Mouse (Mus musculus) thymus, postnatal 36 days (tissue): ENCODE results near the gene Sipa1l2.

Source experiments
- DNase-seq, 2 experiments: peaks; one replicate each; pipeline ENCODE4 v3.0.0; 2022; ENCODE audit warnings: mixed read lengths in 2 of 2

Gene Sipa1l2

GRCm38 (mm10) chr8:125576127-125576526 lies 6.5 kb upstream of the Sipa1l2 start:
- DNase-seq: no peak

GRCm38 (mm10) chr8:125574280-125574679 lies 4.7 kb upstream of the Sipa1l2 start:
- DNase-seq: no peak

DNA sequence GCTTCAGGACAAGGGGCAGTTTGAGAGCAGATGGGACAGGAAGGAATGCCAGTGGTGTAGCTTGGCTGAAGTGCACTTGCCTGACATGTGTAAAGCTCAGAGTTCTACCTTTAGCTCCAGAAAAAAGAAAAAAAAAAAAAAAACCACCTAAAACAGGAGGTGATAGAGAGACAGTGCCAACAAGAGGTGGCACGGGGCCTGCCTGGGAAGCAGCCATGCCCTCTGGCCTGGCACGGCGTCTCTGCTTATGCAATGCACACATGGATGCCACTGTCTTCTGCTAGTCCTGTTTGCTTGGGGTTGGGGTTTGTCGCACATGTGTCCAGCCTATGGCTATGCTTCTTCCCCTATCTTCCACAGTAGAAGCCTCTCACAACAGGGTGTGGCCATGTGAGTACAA lies 2.6 kb upstream of the Sipa1l2 start:
- DNase-seq: no peak

DNA sequence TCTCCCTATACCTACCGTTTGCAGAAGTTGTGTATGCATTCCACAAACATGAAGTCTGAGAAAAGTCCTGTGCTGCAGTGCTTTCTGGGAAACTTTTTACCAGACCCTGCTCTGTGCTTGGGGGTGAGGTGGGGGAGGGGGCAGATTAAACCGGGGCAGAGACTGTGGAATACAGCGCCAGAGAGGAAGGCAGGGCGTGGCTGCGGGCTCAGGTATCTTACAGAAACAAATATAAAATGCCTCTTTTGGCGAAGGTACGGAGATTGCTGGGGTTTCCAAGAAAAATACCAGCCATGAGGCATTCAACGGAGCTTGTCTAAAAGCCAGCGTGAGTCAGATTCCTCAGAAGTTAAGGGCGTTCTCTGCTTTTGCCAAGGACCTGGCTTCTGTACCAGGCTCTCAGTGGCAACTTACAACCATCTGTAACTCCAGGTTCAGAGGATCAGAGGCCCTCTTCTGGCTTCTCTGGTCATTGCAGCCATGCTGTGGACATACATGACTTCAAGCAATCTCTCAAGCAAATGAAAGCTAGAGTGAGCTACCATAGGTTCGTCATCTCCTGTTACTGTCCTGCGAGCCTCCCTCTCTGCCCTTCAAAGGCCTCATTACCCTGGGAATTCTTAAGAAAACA lies 1.3 kb upstream of the Sipa1l2 start:
- DNase-seq: peak; percentile 44 to 48

DNA sequence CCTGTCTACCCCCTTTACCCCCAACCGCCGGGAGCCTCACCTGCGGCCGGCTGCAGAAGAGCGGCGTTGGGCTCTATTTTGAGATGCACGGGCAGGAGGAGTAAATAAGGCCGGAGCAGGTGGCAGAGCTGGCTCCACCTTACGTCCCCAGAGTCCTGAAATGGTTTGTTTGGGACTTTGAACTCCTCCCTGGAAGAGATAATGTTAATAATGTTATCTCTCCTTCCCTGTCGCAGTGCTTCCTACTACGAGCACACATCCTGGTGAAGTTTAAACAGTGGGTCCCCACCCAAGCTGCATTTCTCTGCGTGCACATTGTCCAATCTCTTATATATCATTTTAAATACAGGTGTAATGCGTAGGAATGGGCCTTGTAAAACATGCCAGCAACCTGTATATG lies 781 bp upstream of the Sipa1l2 start:
- DNase-seq: no peak

GRCm38 (mm10) chr8:125568851-125569532 lies 616 bp downstream of the Sipa1l2 start:
- no peak for DNase-seq

- DNase-seq: no peak
Measured at GRCm38 (mm10) chr8:125568421-125568850, 1.2 kb downstream of the Sipa1l2 start.

DNA sequence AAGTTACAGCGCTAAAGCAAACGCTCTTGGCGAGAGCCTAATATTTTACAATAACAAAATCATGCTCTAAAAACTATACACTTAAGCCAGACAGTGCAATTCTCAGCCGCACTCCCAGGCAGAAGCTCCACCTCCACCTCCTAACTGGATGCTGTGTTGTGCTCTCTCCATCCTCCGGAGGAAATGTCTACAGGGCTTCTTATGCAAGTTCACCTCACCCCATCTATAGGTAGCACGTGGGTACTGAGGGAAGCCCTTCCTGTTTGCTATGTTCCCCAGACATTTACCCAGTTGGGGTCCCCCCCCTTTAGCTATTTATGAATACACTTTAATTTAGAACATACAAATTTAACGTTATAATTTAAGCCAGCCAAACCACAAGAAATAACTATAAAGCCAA lies 2.0 kb downstream of the Sipa1l2 start:
- DNase-seq: peak; percentile 36 to 55

- no peak for DNase-seq
Measured at GRCm38 (mm10) chr8:125562878-125563277, 6.7 kb downstream of the Sipa1l2 start.

DNA sequence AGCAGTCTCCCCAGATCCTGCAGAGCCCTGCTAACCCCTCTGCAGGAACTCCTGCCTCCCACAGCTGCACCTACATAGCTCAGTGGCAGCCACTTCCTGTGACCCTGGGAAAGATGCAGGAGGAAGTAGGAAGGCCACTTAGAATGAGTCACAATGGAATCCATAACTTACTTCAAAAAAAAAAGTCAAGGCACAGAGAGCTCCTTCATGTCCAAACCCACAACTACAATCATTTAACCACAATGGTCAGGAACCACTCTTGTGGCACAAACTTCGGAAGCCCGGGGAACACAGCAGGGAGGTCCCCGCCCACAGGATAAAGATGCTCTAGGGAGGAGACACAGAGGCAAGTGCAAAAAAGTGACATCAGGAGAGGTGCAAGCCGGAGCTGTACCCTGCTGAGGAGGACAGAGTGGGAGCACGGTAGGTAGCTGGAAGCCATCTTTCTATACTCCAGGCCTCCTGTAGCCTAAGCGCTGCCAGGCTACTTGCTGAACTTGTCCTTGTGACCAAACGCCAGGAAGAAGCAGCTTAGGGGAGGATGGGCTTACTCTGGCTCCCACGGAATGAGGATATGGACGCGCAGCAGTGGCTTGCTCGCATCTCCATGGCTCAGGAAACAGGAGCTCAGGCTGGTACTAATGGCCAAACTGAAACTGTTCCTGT lies 8.7 kb downstream of the Sipa1l2 start:
- peak; percentile 15 to 32 for DNase-seq

DNA sequence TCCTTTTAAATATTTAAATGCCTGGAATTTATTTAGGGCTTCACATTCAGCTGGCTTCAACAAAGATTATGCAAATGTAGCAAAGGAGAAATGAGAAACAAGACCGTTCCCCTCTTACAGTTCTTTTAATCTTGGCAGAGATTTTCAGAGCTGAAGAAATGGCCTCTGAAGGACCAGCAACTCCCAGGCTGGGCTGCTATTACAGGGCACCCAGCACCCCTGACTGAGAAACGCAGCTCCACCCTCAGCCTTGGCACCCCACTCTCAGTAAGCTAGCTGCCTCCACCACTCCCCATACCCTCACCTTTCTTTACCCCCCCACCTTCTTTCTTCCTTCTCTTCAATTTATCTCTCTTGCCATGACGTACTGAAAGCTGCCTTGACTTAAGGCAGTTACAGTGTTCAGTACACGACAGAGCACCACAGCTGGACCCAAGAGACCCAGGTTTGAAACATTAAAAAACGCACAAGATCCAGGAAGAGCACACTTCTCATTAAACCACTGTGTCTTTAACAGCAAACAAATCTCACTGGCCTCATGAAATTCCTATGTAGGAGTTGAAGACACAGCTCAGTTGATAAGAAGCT lies 10.4 kb downstream of the Sipa1l2 start:
- DNase-seq: no peak

DNA sequence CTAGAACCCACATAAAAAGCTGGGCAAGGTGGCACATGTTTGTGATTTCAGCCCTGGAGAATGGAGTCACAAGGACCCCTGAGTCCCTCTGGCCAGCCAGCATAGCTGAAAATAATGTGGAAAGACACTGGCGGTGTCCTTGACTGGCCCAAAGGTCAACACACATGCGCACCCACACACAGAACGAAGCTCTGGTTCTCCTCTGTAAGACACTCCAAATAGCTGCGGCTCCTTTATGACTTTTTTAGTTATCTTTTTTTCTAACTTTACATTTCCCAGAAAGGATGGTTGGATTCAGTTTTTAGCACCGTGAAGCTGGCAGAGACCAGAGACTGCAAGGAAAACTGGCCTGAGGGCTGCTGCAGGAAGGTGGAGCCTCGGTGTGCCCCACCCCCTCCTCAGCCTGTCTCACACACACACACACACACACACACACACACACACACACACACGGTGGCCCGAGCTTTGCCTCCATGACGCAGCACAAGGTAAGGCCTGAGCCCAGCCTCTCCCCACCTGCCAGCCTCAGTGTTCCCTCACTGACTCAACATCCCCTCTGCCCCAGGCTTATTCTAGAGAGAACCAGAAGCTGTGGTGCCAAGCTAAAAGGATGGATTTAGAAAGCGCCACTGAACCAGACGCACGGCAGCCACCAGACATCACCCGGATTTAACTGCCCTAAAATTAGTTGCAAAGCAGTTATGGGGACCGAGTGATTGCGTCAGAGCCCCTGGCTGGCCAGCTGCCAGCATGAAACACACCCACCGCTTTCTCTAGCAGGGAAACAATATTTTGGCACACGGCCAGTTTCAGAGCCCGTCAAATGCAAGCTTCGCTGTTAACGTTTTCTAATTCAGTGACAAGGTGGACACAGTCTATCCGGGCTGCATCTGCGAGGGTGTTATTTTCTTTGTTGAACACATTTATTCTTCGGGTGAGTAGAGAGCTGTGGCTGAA lies 11.2 kb downstream of the Sipa1l2 start:
- peak; percentile 61 to 65 for DNase-seq

DNA sequence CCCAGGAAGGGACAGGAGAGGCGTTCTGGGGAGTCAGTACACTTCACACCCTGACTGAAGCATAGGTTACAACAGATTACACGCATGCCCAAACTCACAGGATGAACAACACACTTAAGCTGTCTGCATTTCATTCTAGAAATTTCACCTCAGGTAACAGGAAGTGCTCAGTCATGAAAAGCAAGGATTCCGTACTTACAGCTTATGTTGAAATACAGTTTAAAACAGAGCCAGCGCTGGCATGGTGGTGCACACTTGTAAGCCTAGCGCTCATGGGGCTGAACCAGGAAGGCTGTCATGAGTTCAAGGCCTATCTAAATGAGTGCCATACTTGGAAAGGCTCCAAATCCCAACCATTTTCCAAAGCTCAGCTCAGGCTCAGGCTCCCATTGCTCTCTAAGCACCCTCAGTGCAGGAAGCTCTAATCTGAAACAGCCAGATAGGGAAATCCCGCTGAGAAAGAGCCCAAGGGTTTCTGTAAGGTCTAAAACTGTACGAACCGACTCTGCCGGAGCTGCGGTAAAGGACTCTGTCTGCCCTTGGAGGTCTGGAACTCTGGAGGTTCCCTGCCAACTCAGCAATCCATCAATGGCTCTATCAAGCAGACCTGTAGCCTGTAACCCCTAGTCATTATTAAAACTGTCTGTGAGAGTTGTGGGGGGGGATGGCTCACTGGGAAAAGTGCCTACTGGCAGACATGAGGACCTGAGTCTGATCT lies 12.1 kb downstream of the Sipa1l2 start:
- no peak for DNase-seq

- DNase-seq: no peak
Measured at GRCm38 (mm10) chr8:125556706-125557105, 12.9 kb downstream of the Sipa1l2 start.

DNA sequence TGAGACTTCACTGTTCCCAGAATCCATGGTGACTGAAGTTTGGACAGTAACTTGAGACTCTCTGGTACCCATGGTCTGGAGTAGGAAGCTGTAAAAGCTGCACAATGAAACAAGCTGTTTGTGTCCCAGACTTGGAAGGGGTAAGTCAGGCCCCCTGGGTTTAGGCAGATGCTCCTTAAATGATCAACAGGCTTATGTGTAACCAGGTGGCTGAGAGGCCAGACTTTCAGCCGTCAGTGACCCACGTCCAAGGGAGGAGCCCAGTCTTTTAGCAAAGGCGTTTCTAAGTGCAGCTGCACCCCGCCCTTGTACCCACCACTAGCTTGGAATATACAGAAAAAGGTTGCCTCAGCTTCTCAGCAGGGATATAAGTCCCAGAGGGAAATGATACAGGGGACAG lies 19.0 kb downstream of the Sipa1l2 start:
- DNase-seq: no peak

- no peak for DNase-seq
Measured at GRCm38 (mm10) chr8:125547296-125547695, 22.3 kb downstream of the Sipa1l2 start.

DNA sequence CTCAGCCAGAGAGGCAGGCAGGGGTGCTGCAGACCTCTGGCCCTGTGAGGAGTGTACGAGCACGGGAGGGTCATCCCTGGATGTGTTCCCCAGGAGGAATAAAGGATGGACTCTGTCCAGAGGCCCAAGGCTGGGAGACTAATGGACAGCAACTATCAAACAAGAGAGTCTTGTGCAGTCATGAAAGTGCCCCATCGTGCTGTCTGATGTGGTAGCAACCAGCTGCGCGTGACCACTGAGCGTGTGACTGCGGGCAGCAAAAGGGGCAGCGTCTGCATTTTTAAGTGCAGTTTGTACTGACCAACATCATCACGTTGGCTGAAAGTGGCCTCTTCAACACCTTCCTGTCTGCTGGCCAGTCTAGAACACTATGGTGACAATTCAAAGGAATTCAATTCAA lies 23.7 kb downstream of the Sipa1l2 start:
- DNase-seq: no peak

GRCm38 (mm10) chr8:125542893-125543613 lies 26.6 kb downstream of the Sipa1l2 start:
- DNase-seq: no peak

- no peak for DNase-seq
Measured at GRCm38 (mm10) chr8:125539056-125540013, 30.3 kb downstream of the Sipa1l2 start.

DNA sequence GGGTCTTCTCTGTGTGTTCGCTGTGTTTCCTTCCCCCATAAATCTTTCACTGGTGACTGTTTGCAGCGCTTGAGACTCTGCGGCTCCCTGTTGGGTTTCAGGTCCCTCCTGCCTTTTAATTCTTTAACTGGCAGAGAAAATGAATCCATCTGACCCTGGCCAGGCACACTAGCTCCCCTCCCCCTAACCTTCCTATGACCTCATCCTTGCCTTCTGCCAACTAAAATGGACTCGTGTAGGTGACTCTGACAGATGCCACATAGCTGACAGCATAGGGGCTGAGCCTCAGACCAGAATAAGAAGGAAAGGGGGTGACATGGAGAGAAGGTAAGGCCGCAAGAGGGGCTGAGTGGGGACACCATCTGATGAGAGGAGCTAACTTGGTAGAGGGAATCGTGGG lies 31.3 kb downstream of the Sipa1l2 start:
- no peak for DNase-seq
